Mouse (Mus musculus) large intestine, adult 2 months (tissue): ENCODE results near the gene Olfr1020. TPM values are rescaled to one million over a fixed set of nuclear protein-coding genes. Genes with fewer than 3 reads are reported as not detected.

Source experiments
- DNase-seq: peaks from one replicate; pipeline ENCODE4 v3.0.0-alpha.2; 2012; ENCODE audit warnings: low read depth, low spot score
- WGBS: fragments of 180-500 bp; shearing (Covaris S2); methylation state at CpG from one replicate; pipeline ENCODE4 v1.1.7; 2018; 5-methylcytosine and 5-hydroxymethylcytosine counted together
- polyA plus RNA-seq: library from polyadenylated mRNA; depleted of rRNA; stranded (reverse); fragments of >200 nt; gene quantifications from 2 replicates; pipeline ENCODE4 v1.2.3, GENCODE M21; 2012; rRNA removed

The Olfr1020 gene
- polyA plus RNA-seq, result not detected in 2 replicates

GRCm38 (mm10) chr2:85846730-85847129 is at the start of gene Olfr1020:
Olfr1020 (plus strand) TSS chr2:85847030.
- DNase-seq, result no peak
- WGBS, result 86% methylated on average over 1 of the region's 1 CpGs

DNA sequence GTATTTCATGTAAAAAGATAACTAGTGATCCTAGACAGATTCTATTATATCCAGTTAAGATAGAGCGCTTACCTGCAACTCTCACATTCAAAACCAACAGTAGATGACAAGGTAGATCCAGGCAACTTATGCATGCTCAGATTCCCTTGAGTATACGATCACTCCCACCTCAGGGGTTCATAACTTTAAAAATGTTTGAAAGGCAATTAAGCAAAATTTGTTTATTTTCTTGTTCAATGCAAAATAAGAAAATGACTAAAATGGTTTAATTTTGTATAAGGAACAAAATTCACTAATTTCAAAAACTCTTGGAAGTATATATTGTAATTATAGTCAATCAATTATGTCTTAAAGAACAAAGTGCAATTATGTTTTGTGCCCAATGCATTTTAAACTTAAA is 44.4 kb upstream of the Olfr1020 start, which contains the start of gene Olfr1016:
Olfr1016 (minus strand) TSS at position 101 of the 400 bp plus-strand sequence.
- 87% methylated on average over 2 of the region's 2 CpGs for WGBS
- DNase-seq, result no peak

GRCm38 (mm10) chr2:85804501-85804900 is 42.3 kb upstream of the Olfr1020 start:
- DNase-seq, result no peak
- 85% methylated on average over 4 of the region's 4 CpGs for WGBS

DNA sequence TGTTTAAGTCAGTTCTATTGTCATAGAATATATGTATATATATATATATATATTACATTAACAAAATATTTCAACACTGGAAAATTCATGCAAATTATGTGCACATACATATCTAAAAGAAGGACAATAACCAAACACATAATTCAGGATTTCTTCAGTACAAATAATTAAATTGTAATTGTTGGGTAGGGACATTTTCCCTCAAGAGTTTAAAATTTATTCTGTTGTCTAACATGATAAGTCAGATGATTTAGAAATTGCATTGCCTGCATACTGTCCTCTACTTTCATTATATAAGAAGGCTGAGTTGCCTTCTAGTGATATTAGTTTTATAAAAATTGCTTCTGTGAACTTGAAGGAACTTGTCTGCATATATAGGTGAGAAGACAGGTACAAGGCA is 28.7 kb upstream of the Olfr1020 start, which contains the start of gene Olfr1018:
Olfr1018 (plus strand) TSS at position 301 of the 400 bp plus-strand sequence.
- DNase-seq, result no peak

- no peak for DNase-seq
These were observed 1.4 kb upstream of the Olfr1020 start, which contains the start of gene Olfr1019 for GRCm38 (mm10) chr2:85845383-85845782. Olfr1019 (minus strand) TSS chr2:85845483.

DNA sequence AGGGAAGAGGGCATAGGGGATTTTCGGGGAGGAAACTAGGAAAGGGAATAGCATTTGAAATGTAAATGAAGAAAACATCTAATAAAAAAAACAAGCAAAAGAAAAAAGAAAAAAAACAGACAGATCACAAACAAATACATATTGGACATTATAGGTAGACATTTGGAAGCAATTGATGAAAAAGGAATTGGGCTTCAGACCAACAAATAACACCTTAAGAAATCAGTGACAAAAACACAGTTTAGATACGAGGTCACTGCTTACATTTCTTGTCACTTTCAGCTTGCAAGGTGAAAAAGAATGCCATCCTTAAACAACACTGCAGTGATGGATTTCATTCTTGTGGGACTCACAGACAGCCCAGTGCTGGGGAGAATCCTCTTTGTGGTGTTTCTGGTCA is 21.5 kb downstream of the Olfr1020 start, which contains the start of gene Olfr1022:
Olfr1022 (plus strand) TSS at position 301 of the 400 bp plus-strand sequence.
- no peak for DNase-seq
- 40% methylated on average over 2 of the region's 2 CpGs for WGBS

GRCm38 (mm10) chr2:85885340-85885739 is 38.5 kb downstream of the Olfr1020 start, which contains the start of gene Olfr1023:
Olfr1023 (plus strand) TSS chr2:85885640.
- WGBS, result 48% methylated on average over 2 of the region's 2 CpGs
- DNase-seq, result no peak

Other genes with a start within 250 kb of the Olfr1020 start
- gene Olfr1000, start 235.1 kb upstream of the Olfr1020 start, polyA plus RNA-seq, result not detected in 2 replicates
- not detected in 2 replicates for gene Olfr1002, start 196.3 kb upstream of the Olfr1020 start, polyA plus RNA-seq
- gene Olfr154, start 182.6 kb upstream of the Olfr1020 start, polyA plus RNA-seq, result not detected in 2 replicates
- not detected in 2 replicates for gene Olfr1006, start 168.3 kb upstream of the Olfr1020 start, polyA plus RNA-seq
- gene Olfr1008, start 157.6 kb upstream of the Olfr1020 start, polyA plus RNA-seq, result not detected in 2 replicates
- gene Olfr1009, start 131.6 kb upstream of the Olfr1020 start, polyA plus RNA-seq, result not detected in 2 replicates
- not detected in 2 replicates for gene Olfr1012, start 84.3 kb upstream of the Olfr1020 start, polyA plus RNA-seq
- gene Olfr1013, start 79.9 kb upstream of the Olfr1020 start, polyA plus RNA-seq, result not detected in 2 replicates
- not detected in 2 replicates for gene Olfr1014, start 74.3 kb upstream of the Olfr1020 start, polyA plus RNA-seq
- not detected in 2 replicates for gene Olfr1015, start 65.0 kb upstream of the Olfr1020 start, polyA plus RNA-seq
- gene Olfr1016, start 44.5 kb upstream of the Olfr1020 start, polyA plus RNA-seq, result not detected in 2 replicates
- gene Olfr1018, start 28.6 kb upstream of the Olfr1020 start, polyA plus RNA-seq, result not detected in 2 replicates
- not detected in 2 replicates for gene Olfr1019, start 1.5 kb upstream of the Olfr1020 start, polyA plus RNA-seq
- not detected in 2 replicates for gene Olfr1022, start 21.6 kb downstream of the Olfr1020 start, polyA plus RNA-seq
- not detected in 2 replicates for gene Olfr1023, start 38.6 kb downstream of the Olfr1020 start, polyA plus RNA-seq
- gene Olfr1024, start 58.0 kb downstream of the Olfr1020 start, polyA plus RNA-seq, result not detected in 2 replicates
- not detected in 2 replicates for gene Olfr1025-ps1, start 68.2 kb downstream of the Olfr1020 start, polyA plus RNA-seq
- gene Olfr1026, start 74.5 kb downstream of the Olfr1020 start, polyA plus RNA-seq, result not detected in 2 replicates
- not detected in 2 replicates for gene Olfr1028, start 103.4 kb downstream of the Olfr1020 start, polyA plus RNA-seq
- not detected in 2 replicates for gene Olfr1029, start 126.9 kb downstream of the Olfr1020 start, polyA plus RNA-seq
- gene Olfr1030, start 132.2 kb downstream of the Olfr1020 start, polyA plus RNA-seq, result not detected in 2 replicates
- gene Olfr1031, start 143.3 kb downstream of the Olfr1020 start, polyA plus RNA-seq, result not detected in 2 replicates
- gene Olfr1032, start 158.5 kb downstream of the Olfr1020 start, polyA plus RNA-seq, result not detected in 2 replicates
- 0.12 and 0.34 TPM in 2 replicates for gene Olfr1033, start 173.6 kb downstream of the Olfr1020 start, polyA plus RNA-seq
- gene Olfr1034, start 198.8 kb downstream of the Olfr1020 start, polyA plus RNA-seq, result 0.01 and 0.03 TPM in 2 replicates
- gene Olfr1036, start 227.0 kb downstream of the Olfr1020 start, polyA plus RNA-seq, result not detected in 2 replicates
- not detected in 2 replicates for gene Olfr1037, start 240.4 kb downstream of the Olfr1020 start, polyA plus RNA-seq